Mouse (Mus musculus): Measurements from ENCODE around the gene Ezh1.
A peak's percentile ranks its signal among the peaks of the same experiment; 100 is the strongest.

Gene Ezh1

DNA sequence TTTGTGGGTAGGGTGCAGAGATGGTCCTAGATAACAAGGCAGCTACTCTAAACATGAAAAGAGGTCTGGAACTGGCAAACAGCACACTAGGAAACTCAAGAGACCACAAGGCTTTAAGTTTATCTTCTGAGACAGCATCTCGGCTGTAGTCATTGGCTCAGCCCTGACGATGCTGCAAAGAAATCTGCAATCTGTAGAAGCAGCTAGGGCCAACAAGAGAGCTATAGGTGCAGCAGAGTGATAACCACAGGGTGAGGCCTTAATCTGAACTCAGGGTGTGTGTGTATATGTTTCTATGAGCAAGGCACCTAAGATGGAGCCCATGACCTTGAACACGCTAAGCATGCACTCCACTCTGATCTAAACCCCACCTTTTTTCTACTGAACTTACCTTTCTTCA, 26.7 kb downstream of the Ezh1 start:
- peak; percentile 75 for DNase-seq

DNA sequence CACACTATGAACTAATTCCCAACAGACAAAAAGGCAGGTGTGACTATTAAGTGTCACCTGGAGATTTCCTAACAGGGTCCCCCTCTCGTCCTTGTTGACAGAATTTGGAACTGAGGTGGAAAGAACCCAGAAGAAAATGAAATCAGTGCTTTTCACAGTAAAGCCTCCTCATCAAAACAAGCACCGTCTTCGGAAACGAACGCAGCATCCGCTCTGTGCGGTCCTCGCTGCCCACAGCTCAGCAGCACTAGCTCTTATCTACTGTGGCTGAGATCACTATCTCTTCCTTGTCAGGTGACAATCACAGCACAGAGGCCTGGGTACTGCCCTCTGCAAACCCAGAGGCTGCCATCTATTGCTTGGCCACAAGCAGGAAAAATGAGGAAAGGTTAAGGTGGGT, 30.1 kb downstream of the Ezh1 start:
- DNase-seq: peak; percentile 87

DNA sequence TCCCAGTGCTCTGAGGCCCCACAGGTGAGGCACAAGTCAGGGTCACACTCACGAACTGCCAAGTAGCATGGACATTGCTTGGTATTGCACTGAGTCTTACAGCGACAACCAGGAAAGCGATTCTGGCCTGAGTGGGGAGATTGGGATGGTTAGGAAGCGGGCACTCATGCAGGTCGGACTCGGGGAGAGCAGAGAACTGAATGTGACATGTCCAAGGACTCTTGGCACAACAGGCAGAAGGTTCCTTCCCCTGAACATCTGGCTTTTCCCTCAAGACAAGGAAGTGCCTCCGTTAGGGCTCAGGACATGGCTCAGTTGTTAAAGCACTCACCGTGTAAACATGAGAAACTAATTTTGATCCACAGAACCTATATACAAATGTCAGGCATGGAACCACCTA, 30.7 kb downstream of the Ezh1 start:
- peak; percentile 93 for DNase-seq

DNA sequence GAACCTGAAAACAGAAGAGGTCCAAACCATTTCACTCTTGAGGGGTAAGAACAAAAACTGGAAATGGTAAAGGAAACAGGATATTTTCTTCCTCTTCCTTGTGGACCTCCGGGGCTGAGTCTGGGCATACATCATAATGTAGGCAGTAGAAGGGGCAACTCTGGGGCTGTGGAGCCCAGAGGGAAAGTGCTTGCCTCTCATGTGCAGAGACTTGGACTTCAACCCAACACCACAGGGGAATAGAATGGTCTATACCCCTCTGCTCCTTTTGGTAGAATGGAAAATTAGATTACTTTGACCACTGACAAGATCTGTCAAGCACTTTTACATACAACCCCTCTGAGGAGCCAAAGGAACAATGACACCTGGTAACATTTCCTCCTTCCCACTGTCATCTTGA, 31.2 kb downstream of the Ezh1 start:
- peak; percentile 85 for DNase-seq

DNA sequence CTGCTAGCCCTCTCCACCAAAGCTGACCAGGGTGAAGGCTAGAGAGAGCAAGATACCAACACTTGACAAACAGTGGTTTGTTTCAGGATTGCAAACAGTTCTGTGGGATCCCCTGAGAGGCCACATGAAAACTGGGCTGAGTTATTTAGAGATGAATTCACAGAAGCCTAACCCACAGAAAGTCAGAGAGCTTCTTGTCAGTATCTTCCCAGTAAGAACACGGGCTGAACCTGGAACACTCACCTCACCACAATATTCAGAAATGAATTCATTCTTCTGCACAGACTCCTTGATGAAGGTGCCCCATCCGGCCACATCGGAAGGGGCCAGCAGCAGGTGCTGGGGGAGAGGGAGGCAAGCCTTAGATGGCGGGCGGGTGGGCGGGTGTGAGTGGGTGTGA, 31.6 kb downstream of the Ezh1 start:
- peak; percentile 66 for DNase-seq

DNA sequence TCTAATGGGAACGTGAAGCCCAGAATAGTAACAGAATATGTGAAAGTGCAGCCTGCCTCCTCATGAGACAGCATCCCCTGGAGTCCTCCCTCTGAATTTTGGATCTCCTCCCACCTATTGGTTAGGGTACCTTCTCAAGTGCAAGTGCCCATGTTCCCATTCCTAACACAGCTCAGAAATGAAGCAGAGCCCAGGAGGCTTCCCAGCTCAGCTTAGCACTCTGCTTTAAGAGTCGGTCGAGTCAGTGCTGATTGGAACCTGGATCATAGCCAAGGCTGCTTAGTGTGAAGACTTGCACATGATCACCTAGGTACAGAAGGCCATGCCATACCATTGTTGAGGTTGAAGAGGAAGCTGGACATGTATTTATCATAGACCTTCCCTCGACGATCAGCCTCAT, 32.1 kb downstream of the Ezh1 start:
- DNase-seq: peak; percentile 89

DNA sequence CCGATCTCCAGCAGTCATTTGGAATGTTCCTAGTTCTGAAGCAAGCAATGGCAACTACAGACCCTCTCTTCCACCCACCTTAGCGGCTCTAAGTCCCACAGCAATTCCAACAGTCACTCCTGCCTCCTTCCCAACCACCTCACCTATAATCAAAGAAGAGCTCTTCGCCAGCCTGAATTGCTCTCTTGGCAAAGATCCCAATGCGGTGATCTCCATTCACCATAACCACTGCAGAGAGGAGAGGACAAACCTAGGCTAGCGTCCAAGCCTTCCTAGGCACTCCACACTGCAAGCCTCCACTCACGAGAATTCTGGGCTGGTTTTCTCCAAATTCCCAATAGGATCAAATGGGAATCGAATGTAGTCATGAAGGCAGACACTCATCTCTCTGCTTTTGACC, 33.2 kb downstream of the Ezh1 start:
- no peak for DNase-seq

DNA sequence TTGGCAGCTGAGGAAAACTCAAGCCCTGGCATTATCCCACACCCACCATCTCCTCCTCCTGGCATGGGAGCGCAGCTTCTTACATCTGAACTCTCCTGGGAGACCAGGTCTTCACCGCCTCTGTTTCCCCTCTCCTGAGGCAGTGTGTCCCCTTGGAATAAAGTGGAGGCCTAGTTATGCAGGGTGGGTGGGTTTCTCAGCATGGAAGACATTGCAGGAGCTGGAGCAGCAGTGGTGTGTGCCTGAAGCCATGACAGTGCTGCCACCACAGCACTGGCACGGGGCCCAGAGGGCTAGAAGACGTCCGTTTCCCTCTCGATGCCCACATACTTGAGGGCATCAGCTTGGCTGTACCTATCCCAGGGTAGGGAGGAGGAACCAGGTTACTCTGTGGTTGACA, 33.6 kb downstream of the Ezh1 start:
- peak; percentile 89 for DNase-seq

DNA sequence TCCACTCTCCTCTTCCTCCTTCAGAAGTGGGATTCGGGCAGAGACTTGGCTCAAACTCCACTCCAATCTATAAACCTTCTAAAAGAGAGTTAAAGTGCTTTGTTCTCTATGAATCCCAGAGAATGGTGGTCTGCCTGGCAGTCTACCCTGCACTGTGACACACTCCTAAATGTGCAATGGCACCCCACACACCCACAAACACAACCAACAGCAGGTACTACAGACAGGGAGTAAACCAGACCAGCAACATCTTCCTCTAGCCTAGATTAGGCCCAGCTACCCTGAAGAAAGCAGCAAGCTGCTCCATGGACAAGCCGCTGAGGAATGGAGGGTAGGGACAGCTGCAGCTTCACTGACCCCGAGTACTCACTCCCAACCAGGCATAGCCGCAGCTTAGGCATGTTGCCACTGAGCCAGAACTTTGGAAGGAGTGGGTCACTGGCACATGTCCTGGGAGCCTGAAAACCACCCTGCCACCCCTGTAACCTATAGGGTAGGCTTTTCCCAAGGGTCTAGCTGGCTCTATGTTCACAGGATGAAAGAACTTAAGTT, 34.3 kb downstream of the Ezh1 start:
- peak; percentile 91 for DNase-seq

DNA sequence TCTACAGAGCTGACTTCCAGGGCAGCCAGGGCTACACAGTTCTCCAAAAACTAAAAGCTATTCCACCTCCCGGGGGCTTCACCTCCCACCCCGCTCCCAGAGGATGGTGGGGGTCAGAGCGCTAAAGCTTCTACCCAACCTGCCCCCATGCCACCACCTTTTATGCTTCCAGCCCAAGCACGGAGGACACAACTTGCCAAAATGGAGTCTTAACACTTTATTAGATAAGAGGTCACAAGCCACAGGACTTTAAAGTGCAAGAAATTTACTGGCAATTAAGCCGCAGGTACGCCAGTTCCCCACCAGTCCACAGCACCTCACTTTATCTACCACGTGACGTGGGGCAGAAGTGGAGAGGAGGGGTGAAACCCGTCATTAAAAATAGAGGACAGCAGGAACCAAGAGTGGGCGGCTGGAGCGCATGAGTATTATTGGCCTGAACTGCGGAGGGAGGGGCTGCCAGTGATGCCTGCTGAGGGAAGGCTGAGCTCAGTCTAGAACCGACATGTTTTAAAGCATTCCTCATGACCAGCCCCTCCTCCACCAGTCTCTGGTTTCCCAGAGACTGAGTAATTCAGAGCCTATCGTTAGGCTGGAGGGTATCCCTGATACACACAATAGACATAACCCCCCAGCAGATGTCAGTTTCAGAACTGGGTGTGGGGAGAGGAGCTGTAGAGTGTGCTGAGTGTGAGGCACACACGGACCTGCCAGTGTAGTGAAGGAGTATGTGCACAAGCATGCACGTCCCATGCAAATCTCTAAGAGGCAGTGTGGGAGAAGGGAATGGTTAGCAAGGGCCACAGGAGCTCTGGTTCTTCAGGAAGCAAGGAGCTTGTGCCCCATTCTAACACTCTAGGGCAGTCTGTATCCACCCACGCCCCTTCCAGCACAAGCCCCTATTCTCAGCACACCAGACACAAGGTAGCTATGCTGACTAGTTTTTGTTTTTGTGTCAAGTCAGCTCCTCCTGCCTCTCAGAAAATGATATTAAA, 35.1 kb downstream of the Ezh1 start:
- peak; percentile 94 for DNase-seq

DNA sequence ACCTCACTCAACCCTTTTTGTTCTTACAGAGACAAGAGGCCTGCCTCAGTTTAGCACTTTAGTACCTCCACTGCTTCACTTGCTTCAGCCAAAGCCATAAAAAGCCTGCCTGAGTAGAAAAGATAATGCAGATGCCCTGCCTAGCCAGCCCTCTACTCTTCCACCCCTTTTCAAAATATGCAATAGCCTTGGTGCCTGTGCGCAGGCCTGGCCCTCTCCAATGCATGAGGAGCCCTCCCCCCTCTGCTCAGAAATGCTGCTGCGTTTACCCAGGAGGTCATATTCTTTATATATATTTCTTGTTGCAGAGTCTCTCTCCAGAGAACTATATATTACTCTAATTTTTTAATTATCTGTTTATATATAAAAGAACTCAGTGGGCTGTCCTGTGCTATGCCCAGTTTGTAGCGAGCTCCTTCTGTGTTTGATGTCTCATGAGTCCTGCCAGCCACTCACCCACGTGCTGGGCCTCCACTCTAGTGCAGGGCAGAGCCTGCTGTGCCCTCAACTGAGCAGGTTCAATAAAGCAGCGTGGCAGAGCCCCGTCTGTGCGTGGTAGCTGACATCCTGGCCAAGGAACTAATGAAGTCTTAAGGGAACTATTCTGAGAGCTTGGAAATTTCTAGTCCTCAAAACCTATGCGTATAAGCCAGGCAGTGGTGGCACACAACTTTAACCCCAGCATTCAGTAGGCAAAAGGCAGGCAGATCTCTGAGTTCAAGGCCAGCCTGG, 35.9 kb downstream of the Ezh1 start:
- peak; percentile 92 for DNase-seq

- DNase-seq: peak; percentile 99
These were observed 36.6 kb downstream of the Ezh1 start for GRCm38 (mm10) chr11:101189495-101190180.

DNA sequence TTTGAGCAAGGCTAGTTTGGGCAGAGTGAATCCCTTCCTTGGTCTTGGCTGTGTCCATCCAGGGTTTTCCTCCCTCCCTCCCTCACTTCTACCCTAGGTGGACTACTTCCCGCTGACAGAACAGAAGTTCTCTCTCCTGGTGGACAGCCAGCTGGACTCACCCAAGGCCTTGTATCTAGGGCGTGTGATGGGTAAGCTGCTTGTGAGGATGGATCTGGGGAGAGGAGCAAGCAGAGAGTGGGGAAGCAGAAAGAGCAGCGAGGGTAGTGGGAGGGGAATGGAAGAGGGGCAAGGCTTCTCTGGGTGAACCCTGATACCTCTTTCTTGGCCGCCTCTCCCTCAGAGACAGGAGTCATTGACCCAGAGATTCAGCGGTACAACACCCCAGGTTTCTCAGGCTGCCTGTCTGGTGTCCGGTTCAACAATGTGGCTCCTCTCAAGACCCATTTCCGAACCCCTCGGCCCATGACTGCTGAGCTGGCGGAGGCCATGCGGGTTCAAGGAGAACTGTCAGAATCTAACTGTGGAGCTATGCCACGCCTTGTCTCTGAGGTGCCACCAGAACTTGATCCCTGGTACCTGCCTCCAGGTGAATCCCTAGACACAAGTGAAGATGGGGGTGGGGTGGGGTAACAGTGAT, 38.0 kb downstream of the Ezh1 start:
- DNase-seq: peak; percentile 93

- no peak for DNase-seq
These were observed 38.7 kb downstream of the Ezh1 start for GRCm38 (mm10) chr11:101187541-101187940.

DNA sequence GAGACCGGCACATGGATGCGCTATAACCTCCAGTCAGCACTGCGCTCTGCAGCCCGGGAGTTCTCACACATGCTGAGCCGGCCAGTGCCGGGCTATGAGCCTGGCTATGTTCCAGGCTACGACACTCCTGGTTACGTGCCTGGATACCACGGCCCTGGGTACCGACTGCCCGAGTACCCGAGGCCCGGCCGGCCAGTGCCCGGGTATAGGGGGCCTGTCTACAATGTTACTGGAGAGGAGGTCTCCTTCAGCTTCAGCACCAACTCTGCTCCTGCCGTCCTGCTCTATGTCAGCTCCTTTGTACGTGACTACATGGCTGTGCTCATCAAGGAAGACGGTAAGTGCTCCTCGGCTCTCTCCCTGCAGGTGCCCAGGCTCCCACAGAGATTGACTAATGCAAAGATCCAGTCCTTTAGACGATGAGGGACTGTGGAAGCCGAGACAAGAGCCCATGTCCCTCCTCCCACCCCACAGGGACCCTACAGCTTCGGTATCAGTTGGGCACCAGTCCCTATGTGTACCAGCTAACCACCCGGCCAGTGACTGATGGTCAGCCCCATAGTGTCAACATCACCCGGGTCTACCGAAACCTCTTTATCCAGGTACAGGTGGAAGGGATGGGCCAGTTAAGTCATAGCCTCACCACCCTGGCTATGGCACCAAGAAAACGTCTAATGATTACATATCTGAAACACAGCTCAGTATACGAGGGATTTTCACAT, 39.6 kb downstream of the Ezh1 start:
- peak; percentile 90 for DNase-seq

- DNase-seq: peak; percentile 88
These were observed 40.8 kb downstream of the Ezh1 start for GRCm38 (mm10) chr11:101185441-101185840.

- DNase-seq: peak; percentile 89
These were observed 41.3 kb downstream of the Ezh1 start for GRCm38 (mm10) chr11:101184984-101185383.

DNA sequence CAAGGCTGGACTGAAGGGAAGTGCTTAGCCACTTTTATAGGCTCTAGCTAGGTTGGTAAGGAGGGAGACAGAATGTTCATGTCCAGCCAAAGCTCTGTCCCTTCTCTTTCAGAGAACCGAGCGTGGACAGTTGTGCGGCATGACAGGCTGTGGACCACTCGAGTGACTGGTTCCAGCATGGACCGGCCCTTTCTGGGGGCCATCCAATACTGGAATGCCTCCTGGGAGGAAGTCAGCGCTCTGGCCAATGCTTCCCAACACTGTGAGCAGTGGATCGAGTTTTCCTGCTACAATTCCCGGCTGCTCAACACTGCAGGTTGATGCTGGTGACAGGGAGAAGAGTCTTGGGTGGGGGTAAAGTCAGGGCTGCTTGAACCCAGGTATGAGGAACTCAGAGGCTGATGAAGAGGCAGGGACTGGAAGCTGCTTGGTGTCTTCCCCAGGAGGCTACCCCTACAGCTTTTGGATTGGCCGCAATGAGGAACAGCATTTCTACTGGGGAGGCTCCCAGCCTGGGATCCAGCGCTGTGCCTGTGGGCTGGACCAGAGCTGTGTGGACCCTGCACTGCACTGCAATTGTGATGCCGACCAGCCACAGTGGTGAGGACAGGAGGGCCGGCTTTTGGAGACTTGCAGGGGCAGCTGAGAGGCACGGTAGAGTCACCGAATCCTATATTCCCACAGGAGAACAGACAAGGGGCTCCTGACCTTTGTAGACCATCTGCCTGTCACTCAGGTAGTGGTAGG, 43.3 kb downstream of the Ezh1 start:
- DNase-seq: peak; percentile 92

- DNase-seq: peak; percentile 86
These were observed 44.3 kb downstream of the Ezh1 start for GRCm38 (mm10) chr11:101181961-101182360.

DNA sequence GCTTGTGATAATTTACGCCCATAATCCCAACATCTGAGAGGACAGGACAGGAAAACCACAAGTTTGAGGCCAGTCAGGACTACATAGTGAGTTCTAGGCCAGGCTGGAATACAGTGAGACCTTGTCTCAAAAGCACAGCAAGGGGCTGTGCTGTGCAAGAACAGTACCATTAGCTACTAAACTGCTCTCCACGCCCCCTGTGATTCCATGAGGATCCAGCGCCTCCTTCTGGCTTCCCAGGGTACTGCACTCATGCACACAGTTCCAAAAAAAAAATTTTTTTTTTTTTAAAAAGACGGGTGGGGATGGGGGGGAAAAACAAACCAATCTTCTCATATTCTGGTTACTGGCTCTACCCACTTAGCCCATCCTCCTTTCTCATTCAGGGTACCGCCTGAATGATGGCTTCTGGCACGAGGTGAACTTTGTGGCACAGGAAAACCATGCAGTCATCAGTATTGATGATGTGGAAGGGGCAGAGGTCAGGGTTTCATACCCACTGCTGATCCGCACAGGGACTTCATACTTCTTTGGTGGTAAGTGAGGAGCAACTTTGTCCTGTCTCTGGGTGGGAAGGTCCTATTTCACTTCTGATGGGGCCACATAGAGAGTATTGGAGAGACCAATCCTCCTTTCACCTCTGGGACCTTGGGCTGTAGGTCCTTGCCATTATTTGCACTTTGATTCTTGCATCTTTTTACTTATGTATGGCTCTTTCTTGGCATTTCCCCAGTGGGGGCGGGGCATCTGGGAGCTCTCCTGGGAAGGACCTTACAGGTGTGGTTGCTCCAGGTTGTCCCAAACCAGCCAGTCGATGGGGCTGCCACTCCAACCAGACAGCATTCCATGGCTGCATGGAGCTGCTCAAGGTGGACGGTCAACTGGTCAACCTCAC, 45.2 kb downstream of the Ezh1 start:
- peak; percentile 93 for DNase-seq
